Mouse (Mus musculus) macrophage (primary cell): ENCODE measurements around the gene Dapp1. TPM values are rescaled to one million over a fixed set of nuclear protein-coding genes. Genes with fewer than 3 reads are reported as not detected.
"Not testable (repeated sequence)": the region's sequence is repeated elsewhere in the genome, so short reads cannot be mapped to it uniquely, and the experiment has no call there.

ENCODE experiments used
- H3K27ac ChIP-seq: fragments of 350-480 bp; formaldehyde crosslinking; 2 replicates; pipeline ENCODE4 v1.9.0; 2021
- H3K36me3 ChIP-seq: fragments of 350-480 bp; formaldehyde crosslinking; 2 replicates; pipeline ENCODE4 v1.9.0; 2021; ENCODE audit errors: inconsistent target
- H3K4me3 ChIP-seq: fragments of 350-480 bp; formaldehyde crosslinking; 2 replicates; pipeline ENCODE4 v1.9.0; 2021; ENCODE audit errors: inconsistent target
- H3K79me2 ChIP-seq: fragments of 350-480 bp; formaldehyde crosslinking; 2 replicates; pipeline ENCODE4 v1.9.0; 2021; ENCODE audit errors: inconsistent target
- WGBS: methylation state at CpG from one replicate; pipeline ENCODE4 v1.1.7; 2026; ENCODE audit warnings: inconsistent platforms; ENCODE audit not compliant: missing documents; 5-methylcytosine and 5-hydroxymethylcytosine counted together
- polyA plus RNA-seq: library from polyadenylated mRNA; stranded (reverse); fragments of 250-400 nt; gene quantifications from 3 replicates; pipeline ENCODE4 v1.2.4, GENCODE M21; 2018; ENCODE audit warnings: inconsistent platforms

Dapp1 gene
- polyA plus RNA-seq, 1 experiment from 2014 or later: 10.8 TPM

DNA sequence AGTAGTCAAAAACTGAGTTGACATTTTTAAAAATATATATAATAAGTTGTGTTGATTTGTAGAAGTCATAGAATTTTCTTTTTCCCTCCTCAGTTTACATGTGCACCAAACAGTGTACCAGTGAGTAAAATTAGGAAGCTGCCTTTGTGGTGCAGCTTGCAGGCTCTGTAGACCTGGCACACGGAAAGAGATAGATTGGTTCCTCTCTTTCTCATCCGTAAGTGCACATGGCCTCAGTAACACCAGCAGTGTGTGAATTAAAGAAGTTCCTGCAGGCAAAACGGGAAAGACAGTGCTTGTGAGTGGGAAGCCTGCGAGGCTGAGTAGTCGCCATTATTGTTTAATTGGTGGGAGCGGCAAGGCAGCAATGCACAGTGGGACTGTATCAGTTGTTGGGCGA is 5.9 kb downstream of the Dapp1 start:
- no peak overlapping the region for H3K4me3 ChIP-seq
- H3K79me2 ChIP-seq: peaks cover 91% of the 10 kb centered on the region
- no peak overlapping the region for H3K27ac ChIP-seq
- no peaks in the 10 kb centered on the region for H3K36me3 ChIP-seq
- WGBS: 29% methylated on average over 7 of the region's 7 CpGs

DNA sequence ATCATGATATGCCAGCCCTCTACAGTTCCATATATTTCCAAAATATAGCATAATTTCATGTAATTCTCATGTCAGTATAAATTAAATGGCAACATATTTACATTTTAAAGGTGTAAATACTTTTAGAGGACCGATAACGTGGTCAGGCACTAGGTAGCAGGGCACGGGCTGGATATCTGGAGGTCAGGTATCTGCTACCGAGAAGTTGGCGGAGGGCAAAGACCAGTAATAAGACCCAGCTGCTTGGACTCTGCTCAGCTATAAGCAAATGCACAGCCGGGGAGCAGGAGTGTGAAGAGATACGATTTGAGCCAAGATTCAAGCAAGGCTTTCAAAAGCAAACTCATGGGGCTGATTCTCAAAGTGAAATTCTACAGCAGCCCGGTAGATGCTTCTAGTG is 7.0 kb downstream of the Dapp1 start:
- H3K36me3 ChIP-seq: no peaks in the 10 kb centered on the region
- WGBS: 46% methylated on average over 8 of the region's 8 CpGs

DNA sequence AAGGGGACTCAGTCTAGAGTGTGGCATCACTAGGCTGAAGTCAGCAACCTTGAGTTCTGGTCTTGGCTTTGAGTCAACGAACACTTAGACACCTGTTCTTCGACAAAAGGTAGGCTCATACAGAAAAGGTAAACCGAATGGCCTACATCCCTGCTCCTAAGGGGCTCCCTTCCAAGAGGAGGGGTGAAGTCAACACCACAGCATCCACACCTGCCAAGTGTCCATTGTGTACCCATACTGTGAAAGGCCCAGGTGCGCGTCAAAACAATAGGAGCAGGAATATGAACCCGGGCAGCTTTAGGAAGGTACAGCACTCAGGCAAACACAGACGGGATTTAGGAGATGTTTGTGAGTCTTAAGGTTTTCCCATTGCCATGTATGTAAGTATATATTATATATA is 8.4 kb downstream of the Dapp1 start:
- H3K27ac ChIP-seq: no peak overlapping the region

More for the DNA sequence above, 7.0 kb downstream of the Dapp1 start:
- Histone ChIP-seq H3K27ac (no peak overlapping the region), H3K4me3 (no peak overlapping the region), H3K79me2 (peaks cover 88% of the 10 kb centered on the region)

DNA sequence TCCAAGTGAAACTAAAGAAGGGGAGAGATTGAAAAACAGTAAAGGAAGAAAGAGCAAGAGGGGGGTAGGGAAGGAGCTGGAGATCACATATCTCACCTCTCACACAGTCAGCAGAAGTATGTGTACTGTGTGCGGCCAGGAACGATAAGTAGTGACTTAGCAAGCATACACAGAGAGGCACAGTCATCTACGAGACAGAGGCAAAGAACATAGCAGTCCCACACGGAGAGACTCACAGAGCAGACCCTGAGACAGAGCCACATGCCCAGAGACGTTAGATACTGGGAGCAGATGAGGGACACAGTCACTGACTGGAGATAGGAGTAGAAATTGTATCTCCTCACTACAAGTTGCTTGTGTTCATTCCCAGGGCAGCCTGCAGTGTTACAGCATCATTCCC is 9.1 kb downstream of the Dapp1 start:
- Histone ChIP-seq H3K79me2 (peaks cover 82% of the 10 kb centered on the region), H3K27ac (no peak overlapping the region), H3K36me3 (no peaks in the 10 kb centered on the region), H3K4me3 (no peak overlapping the region)
- WGBS: 29% methylated on average over 5 of the region's 5 CpGs

More for the DNA sequence above, 8.4 kb downstream of the Dapp1 start:
- Histone ChIP-seq H3K36me3 (no peaks in the 10 kb centered on the region), H3K4me3 (no peak overlapping the region), H3K79me2 (peaks cover 82% of the 10 kb centered on the region)
- 75% methylated on average over 7 of the region's 7 CpGs for WGBS

DNA sequence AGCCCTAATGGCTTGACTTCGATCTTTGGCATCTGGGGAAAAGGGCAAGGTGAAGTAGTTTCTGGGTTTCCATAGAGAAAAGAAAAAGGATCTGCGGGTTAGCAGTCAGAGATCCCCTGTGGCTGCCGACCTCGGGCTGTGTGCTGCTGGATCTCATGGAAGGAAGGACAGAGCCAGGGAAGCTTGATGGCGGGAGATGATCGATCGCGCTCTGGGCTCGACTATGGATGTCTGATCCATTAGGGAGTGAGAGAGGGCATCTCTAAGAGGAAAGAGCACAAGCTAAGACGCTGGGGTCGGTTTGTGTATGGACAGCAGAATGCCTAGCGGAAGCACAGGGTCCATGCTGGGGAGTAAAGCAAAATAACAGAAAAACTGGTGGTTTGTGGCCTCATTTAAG is 11.4 kb downstream of the Dapp1 start:
- Histone ChIP-seq H3K27ac (no peak overlapping the region), H3K79me2 (peaks cover 85% of the 10 kb centered on the region), H3K36me3 (no peaks in the 10 kb centered on the region; the same call in 1 of the 2 replicates), H3K4me3 (no peak overlapping the region)
- 41% methylated on average over 11 of the region's 12 CpGs for WGBS

DNA sequence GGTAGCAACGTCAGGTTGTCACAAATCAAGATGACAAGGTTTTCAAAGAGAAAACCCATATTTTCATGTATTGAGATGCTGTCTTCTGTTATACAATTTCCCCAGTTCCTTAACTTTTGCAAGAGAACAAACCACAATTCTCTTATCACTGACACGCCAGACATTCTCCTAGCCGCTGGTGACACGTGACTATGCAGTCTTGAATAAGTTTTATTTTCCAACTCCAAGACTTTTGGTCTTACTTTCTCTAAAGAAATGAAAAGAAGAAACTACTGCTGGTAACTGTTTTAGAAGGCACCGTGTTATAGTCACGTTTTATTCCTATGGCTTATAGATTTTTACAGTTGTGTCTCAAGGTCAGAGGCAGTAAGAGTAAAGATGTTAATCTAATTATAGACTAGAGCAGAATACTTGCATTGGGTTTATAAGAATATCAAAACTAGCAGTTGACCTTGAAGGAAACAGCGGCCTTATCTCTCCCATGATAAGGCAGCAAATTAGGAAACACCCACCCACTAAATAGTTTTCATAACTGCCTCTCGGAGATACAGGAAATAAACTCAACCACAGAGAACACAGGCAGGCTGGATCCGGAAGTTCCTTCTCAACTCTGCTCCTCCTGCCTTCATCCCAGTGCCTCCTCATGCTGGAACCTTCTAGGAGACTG is 12.4 kb downstream of the Dapp1 start:
- Histone ChIP-seq H3K27ac (peak overlapping the region; percentile 40), H3K4me3 (peak overlapping the region; percentile 12; the same call in 1 of the 2 replicates), H3K36me3 (no peaks in the 10 kb centered on the region; the same call in 1 of the 2 replicates), H3K79me2 (peaks cover 75% of the 10 kb centered on the region)
- 4% methylated on average over 9 of the region's 9 CpGs for WGBS

DNA sequence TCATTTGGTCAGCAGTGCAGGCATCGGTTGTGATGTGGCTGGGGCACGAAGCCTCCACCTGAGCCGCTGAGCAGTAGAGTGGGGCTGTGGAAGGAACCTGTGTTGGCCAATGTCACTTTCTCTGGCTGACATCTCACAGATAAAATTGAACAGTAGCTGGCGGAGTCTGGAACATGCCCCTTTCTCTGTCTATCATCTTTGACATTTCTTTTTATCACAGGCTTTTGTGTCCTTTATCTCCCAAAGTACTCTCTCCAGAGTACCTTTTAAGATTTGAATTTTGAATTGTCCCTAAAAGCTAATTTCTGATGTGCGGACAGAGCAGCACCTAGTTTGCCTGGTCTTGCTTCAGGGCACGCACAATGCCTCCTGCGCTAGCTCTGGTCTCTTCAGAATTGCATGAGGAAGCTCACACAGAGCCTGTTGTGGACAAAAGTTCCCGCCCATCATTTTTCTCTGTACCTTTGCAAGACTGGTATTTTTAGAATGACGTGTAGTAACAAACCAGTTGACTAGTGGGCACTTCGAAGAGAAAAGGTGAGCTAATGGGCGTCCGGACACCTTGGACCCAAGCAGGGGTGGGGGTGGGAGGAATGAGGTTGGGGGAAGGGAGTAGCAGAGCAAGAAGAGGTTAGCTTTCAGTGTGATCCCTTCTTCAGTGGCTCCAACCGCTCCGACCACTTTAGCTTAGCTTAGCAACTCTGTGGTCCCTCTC is 13.1 kb downstream of the Dapp1 start:
- Histone ChIP-seq H3K27ac (peak overlapping the region; percentile 40; the same call in 1 of the 2 replicates), H3K79me2 (peaks cover 68% of the 10 kb centered on the region), H3K36me3 (no peaks in the 10 kb centered on the region; the same call in 1 of the 2 replicates), H3K4me3 (peak overlapping the region; percentile 12; the same call in 1 of the 2 replicates)
- WGBS: 37% methylated on average over 14 of the region's 14 CpGs

DNA sequence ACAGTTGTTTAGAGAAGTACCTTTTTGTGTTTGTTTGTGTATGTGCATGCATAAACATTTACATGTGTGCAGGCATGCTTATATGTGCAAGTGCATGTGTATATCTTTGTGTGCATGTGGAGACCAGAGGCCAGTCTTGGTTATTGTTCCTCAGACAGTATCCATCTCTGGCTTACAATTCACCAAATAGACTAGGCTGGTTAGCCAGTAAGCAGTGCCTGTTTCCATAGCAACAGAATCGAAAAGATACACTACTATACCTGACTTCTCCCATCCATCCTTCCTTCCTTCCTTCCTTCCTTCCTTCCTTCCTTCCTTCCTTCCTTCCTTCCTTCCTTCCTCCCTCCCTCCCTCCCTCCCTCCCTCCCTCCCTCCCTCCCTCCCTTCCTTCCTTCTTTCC is 17.3 kb downstream of the Dapp1 start:
- WGBS: 13% methylated on average over 1 of the region's 1 CpGs
- not testable (repeated sequence) for H3K27ac ChIP-seq

DNA sequence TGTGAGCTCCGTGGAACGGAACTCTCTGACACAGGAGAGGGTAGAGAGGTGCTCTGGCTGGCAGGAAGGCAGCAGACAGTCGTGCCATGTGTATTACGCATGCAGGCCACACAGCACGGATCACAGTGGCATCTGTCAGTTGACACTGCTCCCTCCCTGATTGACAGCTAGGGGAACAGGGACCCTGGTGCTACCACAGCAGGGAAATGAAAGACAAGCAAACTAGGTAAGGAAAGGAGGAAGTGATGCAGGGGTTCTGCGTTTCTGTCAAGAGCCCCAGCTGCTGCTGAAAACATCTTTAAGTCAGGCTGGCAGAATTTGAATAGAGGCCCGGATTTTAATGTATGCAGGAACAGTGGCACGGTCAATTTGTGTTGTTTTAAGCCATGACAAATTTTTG is 17.8 kb downstream of the Dapp1 start:
- Histone ChIP-seq H3K36me3 (peaks cover 7% of the 10 kb centered on the region; the same call in 1 of the 2 replicates), H3K79me2 (peaks cover 29% of the 10 kb centered on the region), H3K4me3 (no peak overlapping the region), H3K27ac (no peak overlapping the region)
- WGBS: 31% methylated on average over 8 of the region's 8 CpGs

More for the DNA sequence above, 17.3 kb downstream of the Dapp1 start:
- not testable (repeated sequence) for H3K4me3 ChIP-seq, H3K36me3 ChIP-seq
- peaks cover 31% of the 10 kb centered on the region for H3K79me2 ChIP-seq

DNA sequence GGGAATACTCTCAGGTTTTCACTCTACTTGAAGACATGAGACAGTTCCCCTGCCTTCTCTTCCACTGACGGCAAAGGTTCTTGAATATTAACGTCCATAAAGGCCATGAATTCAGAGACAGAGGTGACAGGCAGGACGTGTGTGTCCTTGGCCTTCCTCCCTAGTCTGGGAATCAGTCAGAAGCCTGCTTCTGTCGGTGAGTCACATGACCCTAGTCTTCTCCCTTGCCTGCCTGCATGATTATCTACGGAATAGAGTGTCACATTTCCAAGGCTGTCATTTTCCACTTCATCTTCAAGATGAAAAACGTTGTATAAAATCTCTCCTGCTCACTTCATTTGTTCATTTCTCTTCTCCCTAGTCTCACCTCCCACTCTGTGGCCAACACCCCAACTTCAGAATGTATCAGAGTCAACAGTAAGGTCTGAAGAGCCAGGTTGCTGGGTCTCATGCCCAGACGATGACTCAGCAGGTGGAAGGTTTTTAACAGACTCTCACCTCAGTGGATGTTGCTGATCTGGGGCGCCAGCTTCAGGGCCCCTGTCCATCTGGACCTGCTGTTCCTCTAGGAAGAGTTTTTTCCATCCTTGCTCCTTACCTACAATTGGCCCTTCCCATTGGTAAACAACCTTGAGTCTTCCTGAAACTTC is 19.5 kb downstream of the Dapp1 start:
- Histone ChIP-seq H3K4me3 (no peak overlapping the region), H3K79me2 (peaks cover 13% of the 10 kb centered on the region), H3K27ac (no peak overlapping the region), H3K36me3 (peaks cover 7% of the 10 kb centered on the region; the same call in 1 of the 2 replicates)
- 85% methylated on average over 8 of the region's 8 CpGs for WGBS

DNA sequence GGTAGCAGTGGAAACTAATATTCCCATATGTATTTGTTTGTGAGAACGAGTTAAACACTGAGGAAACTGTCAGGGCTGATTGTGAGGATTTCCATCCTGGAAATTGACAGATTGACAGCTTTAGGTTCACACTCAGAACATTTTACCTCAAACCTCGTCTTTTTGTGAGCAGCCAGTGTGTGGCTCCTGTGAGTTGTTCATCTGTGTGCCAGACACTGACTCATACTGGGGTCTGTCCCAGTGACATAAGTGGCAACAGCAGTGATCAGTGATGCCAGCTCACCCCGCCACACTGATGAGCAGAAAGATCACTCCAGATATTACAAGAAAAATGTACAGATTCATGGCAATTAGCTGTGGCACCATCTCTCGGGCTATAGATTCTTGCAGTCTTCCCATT is 21.9 kb downstream of the Dapp1 start:
- WGBS: 88% methylated on average over 4 of the region's 4 CpGs
- Histone ChIP-seq H3K27ac (no peak overlapping the region), H3K36me3 (peaks cover 7% of the 10 kb centered on the region; the same call in 1 of the 2 replicates), H3K4me3 (no peak overlapping the region), H3K79me2 (no peaks in the 10 kb centered on the region)

DNA sequence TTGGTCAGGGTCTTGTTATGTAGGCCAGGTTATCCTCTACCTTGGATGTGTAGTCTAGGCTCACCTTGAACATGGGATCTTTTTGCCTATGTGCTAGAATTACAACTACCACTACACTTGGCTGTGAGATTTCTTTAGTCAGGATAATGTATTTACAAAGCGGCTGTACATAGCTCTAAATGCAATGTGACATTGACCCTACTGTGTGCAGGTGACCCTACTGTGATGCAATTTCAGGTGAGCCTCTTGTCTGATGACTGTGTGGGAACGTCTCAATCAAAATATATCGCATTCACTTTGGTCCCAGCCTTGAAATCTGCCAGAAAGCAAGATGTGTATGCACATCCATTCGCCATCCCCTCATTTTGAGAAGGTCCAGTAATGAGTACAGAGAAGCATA is 23.0 kb downstream of the Dapp1 start:
- WGBS: 100% methylated on average over 2 of the region's 4 CpGs
- H3K27ac ChIP-seq: no peak overlapping the region
- no peaks in the 10 kb centered on the region for H3K79me2 ChIP-seq
- peaks cover 7% of the 10 kb centered on the region; the same call in 1 of the 2 replicates for H3K36me3 ChIP-seq
- no peak overlapping the region for H3K4me3 ChIP-seq

DNA sequence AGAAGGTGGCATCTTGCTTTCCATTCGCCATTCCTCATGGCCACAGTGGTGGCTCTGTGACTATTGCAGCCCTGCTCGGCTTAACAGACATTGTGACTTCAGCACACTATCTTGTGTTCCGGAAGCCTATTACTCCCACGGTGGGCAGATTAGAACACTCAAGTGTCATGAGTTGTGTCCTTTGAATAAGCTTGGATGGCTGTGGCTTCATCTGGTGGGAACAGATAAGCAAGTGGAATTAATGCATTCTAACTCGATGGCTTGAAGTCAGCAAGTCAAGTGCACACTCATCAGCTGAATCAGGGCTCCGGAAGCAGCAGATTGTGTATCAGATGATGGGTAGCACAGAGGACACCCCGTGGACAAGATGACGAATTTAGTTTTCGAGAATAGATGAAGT is 23.5 kb downstream of the Dapp1 start:
- H3K36me3 ChIP-seq: peaks cover 7% of the 10 kb centered on the region; the same call in 1 of the 2 replicates
- 68% methylated on average over 8 of the region's 9 CpGs for WGBS

DNA sequence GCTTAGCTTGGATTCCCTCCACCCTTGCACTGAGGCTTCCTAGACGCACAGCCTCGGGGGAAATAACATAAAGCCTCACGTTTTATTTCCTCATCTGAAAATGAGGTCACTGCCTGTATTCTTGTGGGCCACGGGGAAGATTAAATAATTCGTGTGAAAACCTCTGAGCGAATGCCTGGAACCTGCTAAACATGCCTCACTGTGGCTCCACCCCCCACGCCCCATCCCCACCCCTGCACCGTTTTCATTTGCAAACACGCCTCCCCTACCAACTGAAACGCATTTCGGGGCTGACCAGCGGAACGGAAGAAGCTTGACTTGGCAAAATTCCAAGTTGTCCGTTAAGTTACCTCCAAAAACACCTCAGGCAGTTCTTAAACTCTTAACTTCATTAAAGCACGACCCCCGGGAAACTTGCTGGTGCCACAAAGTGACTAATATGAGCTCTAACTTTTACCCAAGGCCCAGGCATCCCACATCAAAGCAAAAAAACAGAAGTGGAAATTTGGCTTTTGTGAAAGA is 25.7 kb downstream of the Dapp1 start:
- 11% methylated on average over 16 of the region's 16 CpGs for WGBS
- Histone ChIP-seq H3K27ac (no peak overlapping the region), H3K36me3 (no peaks in the 10 kb centered on the region), H3K79me2 (no peaks in the 10 kb centered on the region), H3K4me3 (no peak overlapping the region)

More for the DNA sequence above, 23.5 kb downstream of the Dapp1 start:
- Histone ChIP-seq H3K27ac (no peak overlapping the region), H3K4me3 (no peak overlapping the region), H3K79me2 (no peaks in the 10 kb centered on the region)
